17 mouse cellular contexts compared by ENCODE assay signal in the genomic region with DNA sequence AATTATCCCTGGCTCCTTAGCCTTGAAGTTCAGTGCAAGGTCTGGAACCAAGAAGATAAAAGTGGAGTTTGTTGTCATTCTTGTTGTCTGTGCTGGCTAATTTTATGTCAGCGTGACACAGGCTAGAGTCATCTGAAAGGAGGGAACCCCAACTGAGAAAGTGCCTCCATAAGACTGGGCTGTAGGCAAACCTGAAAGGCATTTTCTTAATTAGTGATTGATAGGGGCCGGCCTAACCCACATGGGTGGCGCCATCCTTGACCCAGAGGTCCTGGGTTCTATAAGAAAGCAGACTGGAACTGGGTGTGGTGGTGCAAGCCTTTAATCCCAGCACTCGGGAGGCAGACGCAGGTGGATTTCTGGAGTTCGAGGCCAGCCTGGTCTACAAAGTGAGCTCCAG. TPM values are rescaled to one million over a fixed set of nuclear protein-coding genes. Genes with fewer than 3 reads are reported as not detected.
A peak's percentile ranks its signal among the peaks of the same experiment; 100 is the strongest.
DNase-seq lines count a peak whose midpoint lies in the region; ATAC-seq and TF ChIP-seq lines count a peak whose summit lies in the region.
"Had no signal": no experiment of that assay in that cellular context is flagged by ENCODE, and none has a peak within 500 bp of the region (broad histone marks: within the 10 kb centered on the region; RNA-seq: fewer than 3 reads in every experiment).

No protein-coding gene starts in this region.

- H3K4me2 ChIP-seq in heart, embryonic 14.5 days (ENCODE audit: low read length) = no peak overlapping the region
- peak overlapping the region; percentile 17; the same call in 1 of the 2 replicates for H3K4me2 ChIP-seq in midbrain, embryonic 15.5 days
- H3K4me2 ChIP-seq in midbrain, postnatal 0 days (ENCODE audit: low read depth, low read length, poor library complexity, severe bottlenecking) = no peak overlapping the region
- H3K4me2 ChIP-seq in hindbrain, embryonic 14.5 days (replicated peaks) = no peak overlapping the region
- no peak overlapping the region for H3K4me2 ChIP-seq in neural tube, embryonic 14.5 days (ENCODE audit: low read depth, low read length)
- H3K4me2 ChIP-seq: forebrain, embryonic 13.5 days; limb, embryonic 12.5 days; liver, embryonic 15.5 days had no signal

- DNase-seq in heart, postnatal 14 days = no peak
- no peak for DNase-seq in midbrain, postnatal 0 days (ENCODE audit: low spot score)
- no peak for DNase-seq in hindbrain, embryonic 14.5 days (ENCODE audit: low spot score)
- DNase-seq in right cerebral cortex, adult 2 months (ENCODE audit: low spot score in 2 of 2) = no peak
- DNase-seq: cerebellum, adult 11-12 months; thymus, adult 2 months had no signal

- H3K27ac ChIP-seq in heart, embryonic 14.5 days (replicated peaks in 1 of 2; ENCODE audit: control insufficient read depth in 1 of 2, insufficient read depth in 1 of 2, low read depth in 2 of 2, low read length in 2 of 2) = peak overlapping the region; percentile 24 to 57; a peak in 1 of 4 replicates
- no peak overlapping the region; the same call in 1 of the 2 replicates for H3K27ac ChIP-seq in midbrain, embryonic 15.5 days
- H3K27ac ChIP-seq in midbrain, postnatal 0 days (ENCODE audit: low read depth, low read length) = no peak overlapping the region
- H3K27ac ChIP-seq in hindbrain, embryonic 14.5 days = peak overlapping the region; percentile 8; the same call in 1 of the 2 replicates
- H3K27ac ChIP-seq in neural tube, embryonic 14.5 days (ENCODE audit: low read depth, low read length) = peak overlapping the region; percentile 53
- H3K27ac ChIP-seq: forebrain, embryonic 13.5 days; left cerebral cortex, adult 2 months; limb, embryonic 12.5 days; liver, embryonic 15.5 days had no signal

- no peak for TF ChIP-seq CTCF in midbrain, postnatal 0 days (IDR thresholded peaks at IDR 0.05)

- intact Hi-C loops in heart, postnatal 14 days (cut with DNase I) = no loop called here

- H3K9ac ChIP-seq in heart, embryonic 14.5 days (ENCODE audit: low read length) = no peak overlapping the region
- H3K9ac ChIP-seq in midbrain, embryonic 15.5 days = no peak overlapping the region
- no peak overlapping the region for H3K9ac ChIP-seq in midbrain, postnatal 0 days (replicated peaks; ENCODE audit: low read length, poor library complexity, severe bottlenecking)
- H3K9ac ChIP-seq in hindbrain, embryonic 14.5 days = no peak overlapping the region
- H3K9ac ChIP-seq in neural tube, embryonic 14.5 days (replicated peaks; ENCODE audit: low read depth, low read length) = no peak overlapping the region
- H3K9ac ChIP-seq: forebrain, embryonic 13.5 days; limb, embryonic 12.5 days; liver, embryonic 15.5 days had no signal

- no peak overlapping the region for H3K4me3 ChIP-seq in heart, embryonic 14.5 days (ENCODE audit: control insufficient read depth in 1 of 2, insufficient read depth in 1 of 2, low read depth in 1 of 2, low read length in 2 of 2)
- H3K4me3 ChIP-seq in midbrain, embryonic 15.5 days = no peak overlapping the region
- no peak overlapping the region for H3K4me3 ChIP-seq in midbrain, postnatal 0 days (ENCODE audit: low read depth, low read length)
- no peak overlapping the region for H3K4me3 ChIP-seq in hindbrain, embryonic 14.5 days (replicated peaks; ENCODE audit: low read length)
- no peak overlapping the region for H3K4me3 ChIP-seq in neural tube, embryonic 14.5 days (ENCODE audit: low read depth, low read length)
- H3K4me3 ChIP-seq: forebrain, embryonic 13.5 days; left cerebral cortex, adult 2 months; limb, embryonic 12.5 days; liver, embryonic 15.5 days; myocyte had no signal

- no peaks in the 10 kb centered on the region for H3K9me3 ChIP-seq in heart, embryonic 14.5 days (ENCODE audit: control insufficient read depth, low read length)
- no peaks in the 10 kb centered on the region for H3K9me3 ChIP-seq in midbrain, embryonic 15.5 days
- no peaks in the 10 kb centered on the region for H3K9me3 ChIP-seq in midbrain, postnatal 0 days (ENCODE audit: low read length)
- no peaks in the 10 kb centered on the region for H3K9me3 ChIP-seq in hindbrain, embryonic 14.5 days (ENCODE audit: control insufficient read depth, low read length)
- no peaks in the 10 kb centered on the region for H3K9me3 ChIP-seq in neural tube, embryonic 14.5 days (ENCODE audit: control insufficient read depth, low read length)
- H3K9me3 ChIP-seq: forebrain, embryonic 13.5 days; limb, embryonic 12.5 days; liver, embryonic 15.5 days had no signal

- WGBS in heart, embryonic 14.5 days = 89% methylated on average over 6 of the region's 6 CpGs
- WGBS in midbrain, embryonic 15.5 days = 90% methylated on average over 6 of the region's 6 CpGs
- WGBS in midbrain, postnatal 0 days = 89% methylated on average over 6 of the region's 6 CpGs
- WGBS in hindbrain, embryonic 14.5 days = 84% methylated on average over 6 of the region's 6 CpGs
- 75% methylated on average over 6 of the region's 6 CpGs for WGBS in neural tube, embryonic 14.5 days

- no peaks in the 10 kb centered on the region for H3K27me3 ChIP-seq in heart, embryonic 14.5 days (ENCODE audit: control insufficient read depth, insufficient read depth, low read length)
- no peaks in the 10 kb centered on the region for H3K27me3 ChIP-seq in midbrain, embryonic 15.5 days (replicated peaks)
- H3K27me3 ChIP-seq in midbrain, postnatal 0 days (ENCODE audit: insufficient read depth, low read length) = no peaks in the 10 kb centered on the region
- H3K27me3 ChIP-seq in hindbrain, embryonic 14.5 days (ENCODE audit: control insufficient read depth, insufficient read depth, low read length) = no peaks in the 10 kb centered on the region
- no peaks in the 10 kb centered on the region for H3K27me3 ChIP-seq in neural tube, embryonic 14.5 days (ENCODE audit: control insufficient read depth, insufficient read depth, low read length)
- H3K27me3 ChIP-seq: forebrain, embryonic 13.5 days; limb, embryonic 12.5 days; liver, embryonic 15.5 days had no signal

- no peaks in the 10 kb centered on the region for H3K36me3 ChIP-seq in heart, embryonic 14.5 days (ENCODE audit: control insufficient read depth, insufficient read depth, low read length)
- no peaks in the 10 kb centered on the region for H3K36me3 ChIP-seq in midbrain, embryonic 15.5 days (replicated peaks)
- H3K36me3 ChIP-seq in midbrain, postnatal 0 days (ENCODE audit: insufficient read depth, low read length) = no peaks in the 10 kb centered on the region
- H3K36me3 ChIP-seq in hindbrain, embryonic 14.5 days (replicated peaks; ENCODE audit: control insufficient read depth, insufficient read depth) = no peaks in the 10 kb centered on the region
- no peaks in the 10 kb centered on the region for H3K36me3 ChIP-seq in neural tube, embryonic 14.5 days (ENCODE audit: control insufficient read depth, insufficient read depth, low read length)
- H3K36me3 ChIP-seq: limb, embryonic 12.5 days; liver, embryonic 15.5 days had no signal

- no peak for ATAC-seq in heart, embryonic 14.5 days (ENCODE audit: insufficient number of reproducible peaks, insufficient read depth, low FRiP score, low read depth)
- ATAC-seq in midbrain, embryonic 15.5 days (replicated peaks) = peak; percentile 39; the same call in 1 of the 2 replicates
- no peak for ATAC-seq in midbrain, postnatal 0 days (ENCODE audit: low FRiP score)
- ATAC-seq in hindbrain, embryonic 14.5 days (ENCODE audit: low FRiP score) = no peak
- ATAC-seq in neural tube, embryonic 14.5 days (ENCODE audit: low read depth) = no peak
- ATAC-seq: CD4-positive, CD25-positive, alpha-beta regulatory T cell, adult 4 months had no signal

- peaks cover 0 to 14% of the 10 kb centered on the region in 2 experiments; a peak in 3 of 4 replicates for H3K4me1 ChIP-seq in heart, embryonic 14.5 days (ENCODE audit: control insufficient read depth in 2 of 2, insufficient read depth in 2 of 2, low read length in 2 of 2)
- peaks cover 7% of the 10 kb centered on the region; the same call in 1 of the 2 replicates for H3K4me1 ChIP-seq in midbrain, embryonic 15.5 days
- H3K4me1 ChIP-seq in midbrain, postnatal 0 days (ENCODE audit: insufficient read depth, low read length) = no peaks in the 10 kb centered on the region
- H3K4me1 ChIP-seq in hindbrain, embryonic 14.5 days (replicated peaks; ENCODE audit: control insufficient read depth, insufficient read depth, low read length) = peaks cover 7% of the 10 kb centered on the region
- 0 out of 2 replicates have a peak, but pooled peaks cover 7% of the 10 kb centered on the region for H3K4me1 ChIP-seq in neural tube, embryonic 14.5 days (ENCODE audit: control insufficient read depth, insufficient read depth, low read length)
- H3K4me1 ChIP-seq: forebrain, embryonic 13.5 days had no signal

RNA-seq across cellular contexts. Expression of a gene that starts 26.3 kb away (rescaled TPM):
- 2.4 and 2.6 TPM in 2 replicates for polyA plus RNA-seq in heart, embryonic 14.5 days (2014; fragmentation: Nextera tagmentation; extraction: Ambion mirVana)
- total RNA-seq in heart, postnatal 14 days (2021) = under 1 TPM; 0.07 to 0.19 TPM
- 6.5 and 7.5 TPM in 2 replicates for polyA plus RNA-seq in midbrain, embryonic 15.5 days (2015; fragmentation: Nextera tagmentation; extraction: Ambion mirVana)
- total RNA-seq in midbrain, postnatal 0 days (2014; rRNA removed) = 4.6 and 5.6 TPM in 2 replicates
- 4.8 TPM in 2 replicates for polyA plus RNA-seq in midbrain, postnatal 0 days (2015; fragmentation: Nextera tagmentation; extraction: Ambion mirVana)
- polyA plus RNA-seq in hindbrain, embryonic 14.5 days (2014; fragmentation: Nextera tagmentation; extraction: Ambion mirVana) = 3.4 and 4.8 TPM in 2 replicates
- polyA plus RNA-seq in neural tube, embryonic 14.5 days (2014; fragmentation: Nextera tagmentation; extraction: Ambion mirVana) = 4.9 and 5.0 TPM in 2 replicates
- total RNA-seq: gastrocnemius, adult 8-10 months; MEL had no signal
- polyA plus RNA-seq: CD4-positive, CD25-positive, alpha-beta regulatory T cell, adult 4 months; liver, embryonic 15.5 days; myocyte had no signal

Comparison
In these comparisons a context has a peak if more than half of its experiments do, and no peak if none do; other contexts are left out.
1. H3K27ac ChIP-seq: peak in heart, embryonic 14.5 days (2 of 2), hindbrain, embryonic 14.5 days (single experiment) and neural tube, embryonic 14.5 days (single experiment); none in midbrain, embryonic 15.5 days (single experiment) and midbrain, postnatal 0 days (single experiment).